Mouse (Mus musculus) brain, embryonic 14.5 days (tissue): ENCODE data around the gene Sbf2. TPM values are rescaled to one million over a fixed set of nuclear protein-coding genes. Genes with fewer than 3 reads are reported as not detected.

Source experiments
- DNase-seq: peaks from one replicate; pipeline ENCODE4 v3.0.0-alpha.2; 2011; ENCODE audit warnings: low read depth
- CTCF ChIP-seq: fragments of 200-500 bp; IDR thresholded peaks from 2 replicates; pipeline ENCODE4 v1.5.1; 2012; ENCODE audit warnings: inconsistent platforms, mild to moderate bottlenecking, moderate library complexity, borderline replicate concordance; ENCODE audit not compliant: insufficient read depth, insufficient read length; ENCODE audit errors: extremely low read depth
- POLR2A ChIP-seq: fragments of 200-500 bp; IDR thresholded peaks from 2 replicates; pipeline ENCODE4 v1.6.1; 2012; ENCODE audit warnings: mild to moderate bottlenecking, inconsistent platforms, borderline replicate concordance; ENCODE audit not compliant: poor library complexity, insufficient read depth, insufficient read length, severe bottlenecking; ENCODE audit errors: extremely low read depth
- polyA plus RNA-seq: library from polyadenylated mRNA; depleted of rRNA; stranded (reverse); fragments of >200 nt; gene quantifications from 2 replicates; pipeline ENCODE4 v1.2.3, GENCODE M21; 2012

Sbf2 gene
- polyA plus RNA-seq, 1 experiment, result 79.0 TPM

DNA sequence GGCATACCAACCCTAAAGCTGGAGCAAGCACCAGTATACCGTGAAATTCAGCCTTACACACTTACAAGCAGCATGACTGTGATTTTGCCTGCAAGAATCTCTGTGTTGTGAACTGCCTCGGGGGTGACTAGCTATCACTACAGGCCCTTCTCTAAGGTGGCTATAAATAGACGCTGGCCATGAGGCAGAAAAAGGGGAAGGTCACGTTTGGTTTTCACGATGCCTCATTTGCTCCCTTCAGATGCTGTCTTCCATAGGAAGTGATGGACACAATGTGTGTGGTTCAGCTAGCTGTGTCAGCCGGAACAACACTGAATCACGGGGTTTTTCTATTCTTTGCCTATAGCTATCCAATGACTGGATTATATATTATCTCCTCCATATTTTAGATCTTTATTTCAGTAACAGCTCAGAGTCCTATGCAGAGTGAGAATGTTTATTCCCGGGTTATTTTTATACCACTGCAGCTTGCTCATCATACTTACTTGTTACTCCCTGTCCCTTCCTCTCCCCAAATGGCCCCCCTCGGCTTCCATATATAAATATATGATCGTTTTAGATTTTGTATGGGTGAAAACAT is 235.3 kb downstream of the Sbf2 start:
- TF ChIP-seq CTCF, result no peak
- no peak for TF ChIP-seq POLR2A
- peak; percentile 14 for DNase-seq

GRCm38 (mm10) chr7:110372529-110372928 is 242.2 kb downstream of the Sbf2 start:
- TF ChIP-seq POLR2A, result no peak
- no peak for TF ChIP-seq CTCF
- DNase-seq, result no peak

DNA sequence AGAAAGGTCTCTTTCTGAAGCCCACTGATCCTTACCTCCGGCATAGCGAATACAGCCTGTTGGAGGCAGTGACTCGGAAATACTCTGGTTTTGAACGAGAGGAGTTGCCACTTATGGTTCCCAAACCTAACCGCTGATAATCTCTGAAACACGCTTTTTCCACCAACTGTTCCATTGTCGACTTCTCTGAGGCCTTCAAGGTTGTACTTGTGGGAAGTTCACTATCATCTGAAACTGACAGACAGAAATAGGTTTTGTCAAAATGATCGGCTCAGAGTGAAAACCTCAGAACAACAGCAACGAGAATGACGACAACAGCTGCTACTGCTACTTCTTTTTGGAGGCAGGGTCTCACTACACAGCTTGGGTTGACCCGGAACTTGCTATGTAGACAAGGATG is 252.7 kb downstream of the Sbf2 start:
- TF ChIP-seq CTCF (no peak), POLR2A (no peak)
- no peak for DNase-seq

GRCm38 (mm10) chr7:110361516-110361915 is 253.2 kb downstream of the Sbf2 start:
- TF ChIP-seq POLR2A, result no peak
- no peak for TF ChIP-seq CTCF
- no peak for DNase-seq

GRCm38 (mm10) chr7:110359391-110359790 is 255.3 kb downstream of the Sbf2 start:
- no peak for TF ChIP-seq POLR2A
- no peak for TF ChIP-seq CTCF
- DNase-seq, result no peak

- no peak for DNase-seq
Observed at GRCm38 (mm10) chr7:110353971-110354370, 260.8 kb downstream of the Sbf2 start.

DNA sequence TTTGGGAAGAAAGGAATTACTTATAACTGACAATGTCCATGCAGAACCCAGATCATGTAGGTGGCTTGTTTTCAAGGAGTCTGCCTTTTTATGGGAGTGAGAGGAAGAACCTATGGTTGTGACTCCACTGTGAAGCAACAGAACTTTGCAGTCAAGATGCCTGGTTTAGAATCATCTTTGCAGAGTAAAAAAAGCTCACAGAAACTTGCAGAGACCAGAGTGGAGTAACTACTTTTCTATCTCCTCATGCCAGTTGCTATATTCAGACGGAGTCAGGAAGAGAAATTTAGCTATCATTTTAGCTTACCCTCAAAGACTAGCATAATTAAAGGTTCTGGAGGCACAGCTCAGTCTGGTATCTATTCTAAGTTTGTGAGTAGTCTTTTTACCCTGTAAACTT is 267.5 kb downstream of the Sbf2 start:
- TF ChIP-seq CTCF (no peak), POLR2A (no peak)
- no peak for DNase-seq

More at GRCm38 (mm10) chr7:110353971-110354370, 260.8 kb downstream of the Sbf2 start:
- TF ChIP-seq CTCF (no peak), POLR2A (no peak)

GRCm38 (mm10) chr7:110337601-110338000 is 277.1 kb downstream of the Sbf2 start:
- TF ChIP-seq CTCF (no peak), POLR2A (no peak)

DNA sequence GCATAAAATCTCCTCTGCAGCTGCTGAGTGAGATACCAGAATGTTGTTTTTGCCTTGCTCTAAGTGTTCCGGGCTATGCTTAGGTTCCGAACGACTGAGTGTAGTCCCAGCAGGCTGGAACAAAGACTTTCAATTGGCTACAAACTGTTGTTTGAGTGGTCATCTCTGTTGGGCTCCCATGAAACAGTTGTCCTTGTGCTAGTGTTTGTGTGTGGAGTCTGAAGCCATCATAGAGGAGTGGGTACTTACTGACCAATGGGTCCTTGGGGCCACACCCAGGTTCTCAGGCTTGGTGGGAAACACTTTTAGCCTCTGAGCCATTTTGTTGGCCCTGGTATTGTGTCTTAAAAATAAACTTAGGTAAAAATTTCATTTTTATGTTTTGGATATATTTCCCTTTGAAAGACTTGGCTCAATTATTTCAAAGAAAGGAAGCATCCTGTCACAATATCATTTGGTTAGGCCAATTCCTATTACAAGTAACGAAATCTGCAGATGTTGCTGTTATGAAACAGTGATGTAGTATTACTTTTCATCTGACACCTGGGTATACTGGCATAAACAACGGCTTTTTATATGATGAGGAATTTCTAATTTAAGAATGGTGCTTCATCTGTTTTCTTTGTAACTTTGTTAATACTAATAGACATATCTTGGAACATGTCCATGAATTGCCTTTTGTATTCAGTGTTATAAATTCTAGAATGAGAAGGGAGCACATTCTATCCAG is 289.2 kb downstream of the Sbf2 start:
- TF ChIP-seq POLR2A (no peak), CTCF (no peak)
- no peak for DNase-seq

More at GRCm38 (mm10) chr7:110337601-110338000, 277.1 kb downstream of the Sbf2 start:
- no peak for DNase-seq

DNA sequence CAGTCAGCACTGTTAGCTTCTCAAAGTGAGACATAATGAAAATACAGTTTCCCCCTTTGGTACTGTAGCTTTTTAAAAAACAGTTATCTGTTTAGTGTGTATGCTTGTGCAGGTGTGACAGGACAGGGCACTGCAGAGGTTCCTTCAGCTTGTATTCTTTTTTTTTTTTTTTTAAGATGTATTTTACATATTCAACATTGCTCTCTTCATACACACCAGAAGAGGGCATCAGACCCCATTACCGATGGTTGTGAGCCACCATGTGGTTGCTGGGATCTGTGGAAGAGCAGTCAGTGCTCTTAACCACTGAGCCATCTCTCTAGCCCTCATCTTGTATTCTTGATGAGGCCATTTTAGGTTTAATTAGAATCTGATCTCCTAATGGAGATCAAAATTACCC is 289.9 kb downstream of the Sbf2 start:
- TF ChIP-seq CTCF (no peak), POLR2A (no peak)
- DNase-seq, result no peak

- TF ChIP-seq CTCF (no peak), POLR2A (no peak)
- DNase-seq, result peak; percentile 43
Observed at GRCm38 (mm10) chr7:110321106-110321505, 293.6 kb downstream of the Sbf2 start.
